Comparison of ENCODE assay signal across 9 mouse cellular contexts in genomic region chr5:102855805-102856204, GRCm38 (mm10).
DNase-seq lines count a peak whose midpoint lies in the region; ATAC-seq and TF ChIP-seq lines count a peak whose summit lies in the region.
"Had no signal": no experiment of that assay in that cellular context is flagged by ENCODE, and none has a peak within 500 bp of the region (broad histone marks: within the 10 kb centered on the region; RNA-seq: fewer than 3 reads in every experiment).

No protein-coding gene starts in this region.

- 0 out of 2 replicates have a peak overlapping the region, but pooled peaks have one; percentile 5 for H3K4me3 ChIP-seq in cortical plate, adult 2 months (ENCODE audit: insufficient read depth, low read length)
- no peak overlapping the region for H3K4me3 ChIP-seq in embryonic facial prominence, embryonic 14.5 days (ENCODE audit: low read depth, low read length)
- H3K4me3 ChIP-seq in midbrain, embryonic 15.5 days = peak overlapping the region; percentile 7; the same call in 1 of the 2 replicates
- no peak overlapping the region for H3K4me3 ChIP-seq in liver, embryonic 11.5 days (ENCODE audit: low read depth, low read length)
- H3K4me3 ChIP-seq: liver, embryonic 15.5 days had no signal

- DNase-seq in embryonic facial prominence, embryonic 14.5 days (ENCODE audit: low spot score) = peak; percentile 71
- DNase-seq in kidney, adult 18-20 months = peak; percentile 61
- no peak for DNase-seq in cerebellum, postnatal 25 days
- DNase-seq in adrenal gland, adult 2 months = no peak
- DNase-seq in liver, embryonic 11.5 days (ENCODE audit: low spot score) = no peak
- DNase-seq: cerebellum, adult 18-20 months had no signal

- no peaks in the 10 kb centered on the region for H3K9me3 ChIP-seq in embryonic facial prominence, embryonic 14.5 days (ENCODE audit: control insufficient read depth, low read length)
- H3K9me3 ChIP-seq in midbrain, embryonic 15.5 days = no peaks in the 10 kb centered on the region
- H3K9me3 ChIP-seq in liver, embryonic 11.5 days (ENCODE audit: control insufficient read depth, low read length) = no peaks in the 10 kb centered on the region
- H3K9me3 ChIP-seq: liver, embryonic 15.5 days had no signal

- no peaks in the 10 kb centered on the region for H3K36me3 ChIP-seq in embryonic facial prominence, embryonic 14.5 days (ENCODE audit: control insufficient read depth, insufficient read depth, low read length)
- H3K36me3 ChIP-seq in midbrain, embryonic 15.5 days (replicated peaks) = no peaks in the 10 kb centered on the region
- H3K36me3 ChIP-seq in liver, embryonic 11.5 days (ENCODE audit: control insufficient read depth, insufficient read depth, low read length) = no peaks in the 10 kb centered on the region
- H3K36me3 ChIP-seq: liver, embryonic 15.5 days had no signal

- no peaks in the 10 kb centered on the region for H3K27me3 ChIP-seq in embryonic facial prominence, embryonic 14.5 days (replicated peaks; ENCODE audit: control insufficient read depth, insufficient read depth, low read length)
- no peaks in the 10 kb centered on the region for H3K27me3 ChIP-seq in midbrain, embryonic 15.5 days (replicated peaks)
- no peaks in the 10 kb centered on the region for H3K27me3 ChIP-seq in liver, embryonic 11.5 days (replicated peaks; ENCODE audit: control insufficient read depth, insufficient read depth, low read length)
- H3K27me3 ChIP-seq: liver, embryonic 15.5 days had no signal

- TF ChIP-seq CTCF in cortical plate, adult 2 months (IDR thresholded peaks at IDR 0.05; ENCODE audit: extremely low read depth, insufficient read depth, low read length) = no peak

- 43% methylated on average over 10 of the region's 10 CpGs for whole genome bisulfite sequencing in embryonic facial prominence, embryonic 14.5 days
- 16% methylated on average over 10 of the region's 10 CpGs for WGBS in midbrain, embryonic 15.5 days
- 65% methylated on average over 10 of the region's 10 CpGs for whole genome bisulfite sequencing in liver, embryonic 11.5 days

- no peak for TF ChIP-seq POLR2A in cortical plate, adult 2 months (IDR thresholded peaks at IDR 0.05; ENCODE audit: extremely low read depth, insufficient read depth, low read length)

- no peaks in the 10 kb centered on the region for H3K4me1 ChIP-seq in cortical plate, adult 2 months (ENCODE audit: control insufficient read depth, insufficient read depth, low read length)
- peaks cover 3% of the 10 kb centered on the region; the same call in 1 of the 2 replicates for H3K4me1 ChIP-seq in embryonic facial prominence, embryonic 14.5 days (ENCODE audit: control insufficient read depth, insufficient read depth, low read length)
- H3K4me1 ChIP-seq in midbrain, embryonic 15.5 days = peaks cover 8% of the 10 kb centered on the region; the same call in 1 of the 2 replicates
- no peaks in the 10 kb centered on the region for H3K4me1 ChIP-seq in liver, embryonic 11.5 days (replicated peaks; ENCODE audit: control insufficient read depth, insufficient read depth, low read length)
- H3K4me1 ChIP-seq: liver, embryonic 15.5 days had no signal

- no peak overlapping the region for H3K27ac ChIP-seq in cortical plate, adult 2 months (ENCODE audit: insufficient read depth, low read length)
- H3K27ac ChIP-seq in embryonic facial prominence, embryonic 14.5 days (replicated peaks; ENCODE audit: low read depth, low read length) = no peak overlapping the region
- no peak overlapping the region for H3K27ac ChIP-seq in midbrain, embryonic 15.5 days
- no peak overlapping the region for H3K27ac ChIP-seq in liver, embryonic 11.5 days (ENCODE audit: low read depth, low read length)
- H3K27ac ChIP-seq: liver, embryonic 15.5 days had no signal

- H3K4me2 ChIP-seq in embryonic facial prominence, embryonic 14.5 days (ENCODE audit: low read depth, low read length) = peak overlapping the region; percentile 14; the same call in 1 of the 2 replicates
- H3K4me2 ChIP-seq in midbrain, embryonic 15.5 days = peak overlapping the region; percentile 39
- H3K4me2 ChIP-seq in liver, embryonic 11.5 days = no peak overlapping the region
- H3K4me2 ChIP-seq: liver, embryonic 15.5 days had no signal

- ATAC-seq in embryonic facial prominence, embryonic 14.5 days (ENCODE audit: low read depth) = peak; percentile 76; the same call in 1 of the 2 replicates
- ATAC-seq in midbrain, embryonic 15.5 days (replicated peaks) = no peak
- no peak for ATAC-seq in liver, embryonic 11.5 days (replicated peaks; ENCODE audit: low FRiP score)

- no peak overlapping the region for H3K9ac ChIP-seq in embryonic facial prominence, embryonic 14.5 days (ENCODE audit: low read depth, low read length)
- H3K9ac ChIP-seq in midbrain, embryonic 15.5 days = no peak overlapping the region
- no peak overlapping the region for H3K9ac ChIP-seq in liver, embryonic 11.5 days (ENCODE audit: low read depth, low read length)
- H3K9ac ChIP-seq: liver, embryonic 15.5 days had no signal

Comparison
In these comparisons a context has a peak if more than half of its experiments do, and no peak if none do; other contexts are left out.
1. H3K4me3 ChIP-seq: peak in cortical plate, adult 2 months (single experiment) and midbrain, embryonic 15.5 days (single experiment); none in embryonic facial prominence, embryonic 14.5 days (single experiment) and liver, embryonic 11.5 days (single experiment).
2. DNase-seq: peak in embryonic facial prominence, embryonic 14.5 days (single experiment) and kidney, adult 18-20 months (single experiment); none in cerebellum, postnatal 25 days (0 of 2), adrenal gland, adult 2 months (single experiment) and liver, embryonic 11.5 days (single experiment).